Mouse (Mus musculus) embryo, embryonic 10.5 days (tissue): ENCODE measurements around the gene Cx3cl1.

Experiments
- DNase-seq: peaks from one replicate; pipeline ENCODE4 v3.0.0-alpha.2; 2015; ENCODE audit warnings: low spot score

Gene Cx3cl1

DNA sequence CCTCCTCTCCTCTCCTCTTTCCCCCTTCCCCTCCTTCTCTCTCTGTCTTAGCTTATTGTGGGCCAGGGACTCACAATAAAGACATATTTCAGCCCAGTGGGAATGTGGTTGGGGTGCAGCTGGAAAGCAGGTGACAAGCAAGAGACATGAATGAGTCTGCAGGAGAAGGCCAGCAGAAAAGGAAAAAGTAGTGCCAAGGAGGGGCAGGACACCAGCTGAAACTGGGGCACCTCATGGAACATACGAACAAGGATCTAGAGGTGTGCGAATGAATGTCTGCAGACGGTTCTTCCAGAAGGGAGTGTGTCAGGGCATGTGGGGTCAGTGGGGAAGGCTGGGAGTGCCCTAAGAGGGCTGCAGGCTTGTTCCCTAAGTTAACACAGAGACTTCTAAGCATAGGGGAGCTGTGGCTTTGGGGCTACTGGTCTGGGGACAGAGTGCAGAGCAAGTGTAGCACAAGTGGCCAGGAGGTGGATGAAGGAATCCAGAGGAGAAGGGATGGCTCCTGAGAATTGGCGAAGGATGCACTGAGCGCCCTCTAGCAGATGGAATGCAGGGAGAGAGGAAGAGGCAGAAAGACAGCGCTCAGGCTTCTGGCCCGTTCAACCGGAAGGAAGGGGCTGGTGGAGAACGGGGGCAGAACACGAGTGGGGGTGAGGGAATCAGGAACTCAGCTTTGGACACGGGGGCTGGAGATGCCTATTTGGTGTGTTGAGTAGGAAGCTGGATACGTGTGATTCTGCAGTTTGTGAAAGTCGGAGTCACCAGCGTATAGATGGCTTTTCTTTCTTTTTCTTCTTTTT lies 29.7 kb downstream of the Cx3cl1 start:
- peak; percentile 50 for DNase-seq

DNA sequence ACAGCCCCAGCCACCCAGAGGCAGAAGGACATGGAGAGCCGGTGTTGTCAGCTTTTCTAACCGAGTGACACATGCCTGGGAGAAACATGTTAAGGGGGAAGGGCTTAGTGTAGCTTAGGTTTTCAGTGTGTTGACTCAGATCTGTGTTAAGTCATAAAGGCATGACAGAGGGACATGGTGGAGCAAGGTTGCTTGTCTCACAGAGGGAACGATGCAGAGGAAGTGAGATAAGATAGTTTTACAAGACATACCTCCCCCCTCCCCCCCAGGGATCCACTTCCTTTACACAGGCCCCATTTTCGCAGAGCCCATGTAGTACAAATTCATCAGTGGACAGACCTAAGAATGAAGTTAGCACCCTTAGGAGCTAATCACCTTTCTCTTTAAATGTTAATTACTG lies 30.6 kb downstream of the Cx3cl1 start:
- DNase-seq, result no peak

DNA sequence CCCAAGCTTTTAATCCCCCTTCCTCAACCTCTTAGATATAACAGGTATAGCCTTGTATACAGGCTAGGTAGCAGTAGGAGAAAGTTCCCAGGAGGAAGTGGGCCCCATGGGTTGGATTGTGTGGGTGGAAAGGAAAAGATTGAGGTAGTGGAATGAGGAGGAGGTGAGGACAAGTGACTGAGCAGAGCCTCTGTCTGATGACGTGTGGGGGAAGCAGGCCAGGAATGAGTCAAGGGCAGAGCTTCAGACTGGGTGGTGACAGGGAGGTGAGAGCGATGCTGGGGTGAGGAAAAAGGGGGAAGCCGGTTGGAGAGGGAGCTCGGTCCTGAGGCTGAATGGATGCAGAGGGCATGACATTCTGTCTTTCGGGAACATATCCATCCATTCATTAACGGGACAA lies 31.7 kb downstream of the Cx3cl1 start:
- DNase-seq, result no peak

DNA sequence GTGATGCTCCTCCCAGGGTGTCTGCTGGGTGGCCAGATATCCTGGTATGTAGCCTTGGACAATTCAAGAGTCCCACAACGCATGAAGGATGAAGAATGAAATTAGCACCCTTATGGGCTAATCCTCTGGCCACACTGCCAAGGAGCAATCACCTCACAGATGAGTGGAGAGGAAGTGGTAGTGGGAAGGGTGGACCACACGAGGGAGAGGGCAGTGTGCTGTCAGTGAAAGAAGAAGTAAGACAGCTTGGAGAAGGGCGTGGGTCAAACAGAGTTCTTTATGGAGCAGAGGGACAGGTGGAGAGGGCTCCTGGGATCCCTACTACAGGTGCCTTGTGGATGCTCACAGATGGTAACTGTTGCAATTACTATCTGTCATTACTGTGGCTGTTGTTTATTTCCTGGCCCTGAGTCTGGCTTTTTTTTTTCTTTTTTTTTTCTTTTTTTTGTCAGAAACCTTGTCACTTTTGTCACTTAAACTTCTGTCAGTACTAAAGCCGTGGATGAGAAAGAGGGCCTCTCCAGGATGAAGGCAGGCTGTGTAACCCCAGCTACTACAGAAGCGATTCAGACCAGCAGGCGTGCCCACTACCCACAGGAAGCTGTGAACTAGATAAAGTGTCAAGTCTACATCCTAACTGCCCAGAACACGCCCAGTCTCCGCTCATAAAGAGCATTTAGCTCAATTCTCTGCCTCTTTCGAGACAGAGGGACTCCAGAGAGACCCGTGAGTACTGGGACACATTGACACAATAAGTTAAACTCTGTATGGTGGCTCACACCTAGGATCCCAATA lies 32.9 kb downstream of the Cx3cl1 start:
- DNase-seq, result no peak

DNA sequence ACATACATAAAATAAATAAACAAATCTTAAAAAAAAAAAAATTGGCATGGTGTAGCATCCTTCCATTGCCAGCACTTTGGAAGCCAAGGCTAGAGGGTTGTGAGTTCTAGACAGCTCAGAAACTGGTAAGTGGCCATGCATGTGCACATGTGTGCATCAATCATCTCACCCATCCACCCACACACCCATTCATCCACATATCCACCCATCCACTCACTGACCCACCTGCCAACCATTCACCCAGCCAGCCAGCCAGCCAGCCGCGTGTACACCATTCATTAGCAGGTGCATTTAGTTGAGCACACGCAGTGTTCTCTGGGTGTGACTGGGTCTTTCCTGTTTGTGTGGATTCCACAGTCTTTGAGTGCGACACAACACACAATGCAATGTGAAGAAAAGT lies 34.0 kb downstream of the Cx3cl1 start:
- no peak for DNase-seq

DNA sequence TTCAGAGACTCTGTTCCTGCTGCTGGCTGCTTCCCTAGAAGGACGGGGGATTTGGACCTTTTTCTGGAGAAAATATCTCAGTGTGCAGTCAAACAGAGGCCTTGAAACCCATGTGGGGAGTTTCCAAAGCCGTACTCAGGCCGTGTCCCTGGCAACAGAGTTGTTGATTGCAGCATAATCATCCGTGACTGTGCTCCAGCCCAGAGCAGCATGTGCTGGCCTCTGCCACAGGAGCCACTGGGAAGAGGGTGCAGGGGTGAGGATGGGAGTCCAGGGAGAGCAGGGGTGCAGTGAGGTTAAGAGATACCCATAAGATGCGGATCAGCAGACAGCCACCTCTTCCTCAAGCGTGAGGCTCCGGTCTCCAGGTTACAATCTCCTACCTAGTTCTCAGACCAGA lies 35.7 kb downstream of the Cx3cl1 start:
- no peak for DNase-seq

DNA sequence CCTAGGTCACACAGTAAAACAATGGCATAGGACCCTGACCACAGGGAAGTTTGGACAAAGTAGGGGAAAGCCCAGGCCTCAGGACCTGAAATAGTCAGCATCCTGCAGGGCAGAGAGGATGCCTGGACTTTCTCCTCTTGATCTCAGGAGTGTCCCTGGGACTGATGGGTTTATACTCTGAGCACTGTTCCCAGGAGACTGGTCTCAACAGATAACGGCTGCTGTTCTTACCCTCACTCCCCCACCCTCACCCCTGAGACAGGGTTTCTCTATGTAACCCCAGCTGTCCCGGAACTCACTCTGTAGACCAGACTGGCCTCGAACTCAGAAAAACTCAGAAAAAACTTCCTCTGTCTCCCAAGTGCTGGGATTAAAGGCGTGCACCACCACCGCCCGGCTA lies 36.6 kb downstream of the Cx3cl1 start:
- DNase-seq, result no peak

DNA sequence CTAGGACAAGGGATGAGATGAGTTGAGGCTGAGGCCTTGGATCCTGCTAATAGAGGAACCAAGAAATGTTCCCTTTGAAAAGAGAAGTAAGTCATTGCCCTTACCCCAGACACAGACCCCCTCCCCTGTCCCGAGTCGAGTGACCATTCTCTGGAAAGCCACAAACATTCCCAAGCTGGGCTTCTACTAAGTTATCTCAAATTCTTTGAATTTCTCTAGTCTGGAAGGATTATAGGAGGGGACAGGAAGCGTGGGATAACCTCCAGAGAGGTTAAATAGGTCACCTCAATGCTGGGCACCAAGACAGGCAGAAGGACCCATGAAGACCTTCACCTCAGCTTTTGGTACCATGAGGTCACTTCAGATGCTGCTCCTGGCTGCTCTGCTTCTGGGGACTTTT lies 38.3 kb downstream of the Cx3cl1 start, which contains the start of gene Ccl17:
TSS of gene Ccl17 (plus strand) at position 301 of the 400 bp plus-strand sequence.
- no peak for DNase-seq

DNA sequence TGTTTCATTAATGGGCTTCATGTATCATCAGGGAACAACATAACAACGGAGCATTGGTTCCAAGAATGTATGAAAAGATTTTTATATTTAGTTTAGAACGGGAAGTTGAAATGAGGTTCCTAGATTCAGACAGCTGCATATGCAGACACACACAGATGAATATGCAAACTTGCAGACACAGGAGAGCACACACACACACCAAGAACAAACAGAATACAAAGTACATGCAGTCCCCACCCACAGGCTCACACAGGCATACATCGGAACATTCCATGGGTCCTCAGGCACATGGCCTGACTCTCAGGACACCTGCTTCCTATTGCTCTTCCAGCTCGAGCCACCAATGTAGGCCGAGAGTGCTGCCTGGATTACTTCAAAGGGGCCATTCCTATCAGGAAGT lies 39.0 kb downstream of the Cx3cl1 start:
- no peak for DNase-seq

DNA sequence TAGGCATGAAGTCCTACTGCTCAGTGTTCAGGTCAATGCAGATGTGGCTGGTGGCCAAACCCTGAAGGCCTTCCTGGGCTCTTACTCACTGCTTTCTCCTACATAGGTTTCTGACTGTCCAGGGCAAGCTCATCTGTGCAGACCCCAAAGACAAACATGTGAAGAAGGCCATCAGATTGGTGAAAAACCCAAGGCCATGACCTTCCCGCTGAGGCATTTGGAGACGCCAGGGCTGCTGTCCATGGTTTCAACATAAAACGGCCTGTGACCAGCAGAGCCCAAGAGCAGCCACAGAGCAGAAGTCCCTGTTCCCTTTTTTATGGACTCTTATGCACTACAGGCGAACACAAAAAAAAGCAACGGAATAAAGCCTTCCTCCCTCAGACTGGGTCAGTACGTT lies 39.8 kb downstream of the Cx3cl1 start:
- DNase-seq, result no peak

DNA sequence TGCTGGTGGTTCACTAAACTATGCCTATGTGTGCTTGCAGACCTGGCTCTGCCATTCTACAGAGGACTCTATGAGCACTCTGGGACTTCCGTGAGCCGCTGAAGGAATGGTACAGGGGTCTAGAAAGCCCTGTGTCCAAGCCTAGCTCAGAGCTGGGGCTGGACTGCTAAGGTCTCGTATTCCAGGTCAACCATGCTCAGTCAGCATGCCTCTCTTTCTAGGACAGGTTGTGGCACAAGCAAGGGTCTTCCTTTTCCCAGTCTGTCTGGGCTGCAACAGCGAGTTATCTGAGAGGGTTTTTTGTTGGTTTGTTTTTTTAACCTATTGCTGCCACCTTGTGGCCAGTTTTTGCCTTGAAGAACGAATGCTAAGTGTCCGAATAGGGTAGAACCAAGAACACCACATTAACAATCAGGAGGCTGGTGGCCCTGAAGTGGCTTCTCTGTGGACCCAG lies 40.9 kb downstream of the Cx3cl1 start:
- peak; percentile 96 for DNase-seq

DNA sequence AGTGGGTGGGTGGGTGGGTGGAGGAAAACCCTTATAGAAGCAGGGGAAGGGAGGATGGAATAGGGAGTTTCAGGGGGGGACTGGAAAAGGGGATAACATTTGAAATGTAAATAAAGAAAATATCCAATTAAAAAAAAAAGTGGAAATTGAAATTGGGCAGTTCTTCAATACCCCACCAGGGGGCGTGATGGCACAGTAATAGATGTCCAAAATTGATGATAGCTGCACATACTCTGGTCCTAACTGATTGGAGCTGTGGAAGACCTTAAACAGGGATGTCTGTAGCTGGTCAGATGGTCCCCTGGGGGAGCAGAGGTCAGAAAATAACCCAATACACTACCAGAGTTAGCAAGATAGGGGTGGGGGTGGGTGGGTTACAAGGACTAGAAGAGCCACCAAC lies 42.7 kb downstream of the Cx3cl1 start:
- DNase-seq, result peak; percentile 58

DNA sequence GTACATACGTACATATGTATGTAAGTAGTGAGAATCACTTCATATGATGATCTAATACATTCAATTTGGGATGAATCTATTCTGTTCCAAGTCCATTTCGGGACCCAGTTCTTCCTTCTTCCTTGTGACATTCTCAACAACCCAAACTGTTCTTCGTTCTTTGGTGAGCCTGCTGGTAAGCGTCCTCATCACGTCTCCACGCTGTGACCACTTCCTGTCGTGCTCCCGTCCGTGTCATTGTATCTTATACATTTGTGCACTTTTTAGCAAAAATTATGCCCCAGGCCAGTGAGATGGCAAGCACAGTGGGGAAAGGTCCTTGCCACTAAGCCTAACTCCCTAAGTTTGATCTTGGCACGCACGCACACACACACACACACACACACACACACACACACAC lies 46.1 kb downstream of the Cx3cl1 start:
- DNase-seq, result no peak

DNA sequence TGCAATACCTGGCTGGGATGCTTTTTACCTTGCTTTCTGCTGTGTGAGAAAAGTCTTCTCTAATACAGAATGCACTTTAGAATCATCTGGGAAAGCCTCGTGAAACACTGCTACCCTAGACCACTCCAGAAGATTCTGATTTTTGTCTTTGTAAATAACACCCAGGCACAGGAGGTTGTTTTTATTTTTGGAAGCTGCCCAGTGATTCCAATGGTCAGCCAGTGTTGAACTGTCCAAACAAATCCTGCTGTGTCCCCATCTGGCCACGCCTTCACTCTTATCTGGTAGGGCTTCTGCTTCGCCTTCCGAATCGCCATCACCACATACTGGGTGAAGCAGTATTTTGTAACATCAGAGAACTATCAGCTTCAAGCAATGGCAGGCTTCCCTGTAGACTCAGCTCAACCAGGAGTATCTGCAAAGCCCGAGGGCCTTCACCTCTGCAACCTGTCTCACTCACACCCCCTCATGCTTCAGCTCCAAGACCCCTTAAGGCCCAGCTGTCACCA lies 47.9 kb downstream of the Cx3cl1 start:
- DNase-seq, result no peak

DNA sequence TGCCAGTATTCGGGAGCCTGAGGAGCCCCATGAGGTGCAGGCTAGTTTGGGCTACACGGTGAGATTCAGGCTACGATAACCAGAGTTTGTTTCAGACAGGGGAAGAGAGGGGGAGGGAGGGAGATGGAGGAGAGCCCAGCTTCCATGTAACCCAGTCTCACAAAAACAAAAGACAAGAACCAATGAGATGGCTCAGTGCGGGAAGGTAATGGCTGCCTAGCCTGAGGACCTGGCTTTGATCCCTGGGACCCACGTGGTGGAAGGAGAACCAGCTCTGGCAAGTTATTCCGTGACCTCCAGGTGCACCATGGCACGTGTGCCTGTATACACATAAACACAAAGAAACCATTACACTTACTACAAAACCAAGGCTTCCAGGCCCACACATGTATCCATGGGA lies 48.7 kb downstream of the Cx3cl1 start:
- no peak for DNase-seq

DNA sequence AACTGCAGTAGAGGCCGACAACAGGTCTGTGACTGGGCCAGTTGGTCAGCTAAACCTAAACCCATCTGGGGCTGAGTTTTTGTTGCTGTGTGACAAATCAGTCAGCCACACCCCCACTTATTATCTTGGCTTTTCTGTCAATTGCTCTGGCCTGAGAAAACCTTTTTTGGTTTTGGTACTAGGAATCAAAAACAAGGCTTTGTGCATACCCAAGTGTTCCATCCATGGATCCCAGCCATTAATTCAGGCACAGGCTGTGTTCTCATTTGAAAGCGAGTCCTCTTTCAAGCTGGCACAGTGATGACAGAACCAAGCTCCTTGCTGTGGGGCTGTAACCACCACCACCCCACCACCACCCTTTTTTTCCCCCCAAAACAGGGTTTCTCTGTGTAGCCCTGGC lies 49.6 kb downstream of the Cx3cl1 start:
- DNase-seq, result no peak

DNA sequence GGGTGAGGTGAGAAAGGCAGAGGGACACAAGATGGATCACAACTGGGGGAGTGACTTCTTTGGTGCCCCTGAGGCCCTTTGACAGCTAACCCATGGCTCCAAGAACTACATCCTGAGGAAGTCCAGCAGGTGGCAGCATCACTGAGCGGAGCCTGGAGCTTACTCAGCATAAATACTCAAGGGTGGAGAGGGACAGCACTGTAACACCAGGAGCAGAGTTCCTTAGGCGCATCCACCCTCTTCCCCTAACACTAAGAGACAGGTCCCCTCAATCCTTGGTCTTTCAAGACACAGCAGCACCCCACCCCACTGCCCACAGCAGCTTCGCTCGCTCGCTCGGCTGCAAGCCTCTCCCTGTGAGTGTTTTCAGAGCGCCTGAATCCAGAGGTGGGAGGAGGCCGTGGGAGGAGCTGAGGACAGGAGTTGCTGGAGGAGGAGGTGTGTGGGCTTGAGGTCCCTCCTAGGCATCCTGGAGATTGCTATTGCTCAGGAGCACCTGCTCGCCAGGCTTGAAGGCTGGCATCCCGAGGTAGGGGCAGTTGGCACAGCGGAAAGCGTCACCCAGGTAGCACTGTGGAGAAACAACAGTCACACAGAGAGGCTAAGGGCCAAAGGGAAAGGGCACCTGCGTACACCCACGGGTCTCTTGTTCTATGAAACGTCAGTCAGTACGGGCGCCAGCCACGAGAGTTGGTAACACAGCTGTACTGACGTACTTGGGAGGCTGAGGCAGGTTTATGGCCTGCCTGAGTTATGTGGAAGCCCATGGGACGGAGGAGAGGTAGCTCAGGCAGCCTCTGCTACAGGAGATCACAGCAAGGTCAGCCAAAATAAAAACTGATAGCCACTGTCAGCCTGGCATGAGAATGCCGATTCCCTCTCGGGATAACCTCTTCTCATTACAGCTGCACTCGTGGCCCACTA lies 51.1 kb downstream of the Cx3cl1 start:
- DNase-seq, result peak; percentile 80

DNA sequence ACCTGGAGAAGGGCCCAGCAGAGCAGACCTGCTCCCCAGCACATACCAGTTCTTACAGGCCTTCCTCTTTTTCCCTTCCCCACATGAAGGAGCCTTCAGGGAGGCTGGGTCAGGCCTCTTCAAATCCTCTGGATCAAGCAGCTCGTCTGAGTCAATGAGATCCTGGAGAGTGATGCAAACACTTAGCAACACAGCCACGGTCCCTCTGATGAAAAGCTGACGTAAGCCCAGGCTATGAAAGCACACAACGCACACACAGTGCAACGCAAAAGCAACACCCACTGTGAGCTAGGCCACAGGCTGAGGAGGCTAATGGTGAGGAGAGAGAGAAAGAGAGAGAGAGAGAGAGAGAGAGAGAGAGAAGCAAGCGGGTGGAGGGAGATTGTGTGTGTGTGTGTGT lies 53.4 kb downstream of the Cx3cl1 start:
- no peak for DNase-seq

DNA sequence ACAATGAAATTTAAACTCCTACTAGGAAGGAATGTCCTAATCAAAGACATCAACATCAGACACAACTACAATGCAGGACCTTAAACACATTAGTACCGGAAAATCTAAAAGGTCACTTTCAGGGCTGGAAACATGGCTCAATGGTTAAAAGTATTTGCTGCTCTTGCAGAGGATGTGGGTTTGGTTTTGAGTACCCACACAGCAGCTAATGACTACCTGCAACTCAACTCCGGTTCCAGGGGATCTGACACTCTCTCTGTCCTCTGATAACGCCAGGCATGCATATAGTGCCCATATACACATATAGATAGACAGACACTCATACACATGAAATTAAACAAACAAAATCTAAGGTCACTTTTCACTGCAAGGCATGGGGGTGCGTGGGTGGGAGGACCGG lies 54.4 kb downstream of the Cx3cl1 start:
- no peak for DNase-seq

DNA sequence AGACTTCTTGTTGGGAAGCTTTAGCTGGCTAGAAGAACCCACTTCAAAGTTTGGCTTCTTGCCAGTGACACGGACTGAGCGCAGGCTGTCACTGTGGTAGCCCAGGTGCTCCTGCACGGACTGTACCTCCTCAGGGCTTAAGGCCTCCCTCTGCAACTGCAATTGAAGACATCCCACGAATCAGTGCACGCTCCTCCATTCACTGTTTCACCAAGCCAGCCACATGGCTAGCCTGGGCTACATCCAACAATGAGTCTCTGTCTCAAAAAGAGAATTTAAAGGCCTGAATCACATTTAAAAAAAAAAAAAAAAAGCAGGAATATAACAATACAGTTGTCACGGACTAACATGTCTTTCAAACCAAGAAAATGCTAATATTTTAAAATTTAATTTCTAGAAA lies 56.5 kb downstream of the Cx3cl1 start:
- no peak for DNase-seq
